Mouse (Mus musculus) G1E (cell line): ENCODE results near the gene Hnrnpa0. TPM values are rescaled to one million over a fixed set of nuclear protein-coding genes. Genes with fewer than 3 reads are reported as not detected.
"Not testable (repeated sequence)": the region's sequence is repeated elsewhere in the genome, so short reads cannot be mapped to it uniquely, and the experiment has no call there.

ENCODE experiments used
- ATAC-seq: 2 replicates; pipeline ENCODE4 v1.8.0; 2016; ENCODE audit warnings: mild to moderate bottlenecking; ENCODE audit not compliant: insufficient number of reproducible peaks, poor library complexity, low FRiP score, severe bottlenecking; ENCODE audit errors: extremely low read depth
- DNase-seq: peaks from one replicate; pipeline ENCODE4 v3.0.0; 2012; ENCODE audit warnings: low spot score
- H3K27me3 ChIP-seq: 2 replicates; pipeline ENCODE4 v1.6.1; 2012; ENCODE audit warnings: mild to moderate bottlenecking, low read length, inconsistent platforms; ENCODE audit not compliant: insufficient read depth
- H3K36me3 ChIP-seq: replicated peaks from 2 replicates; pipeline ENCODE3; 2012; ENCODE audit warnings: mild to moderate bottlenecking, inconsistent platforms
- H3K4me1 ChIP-seq: 2 replicates; pipeline ENCODE4 v1.6.1; 2012; ENCODE audit warnings: low read depth, low read length, inconsistent platforms, mixed read lengths; ENCODE audit not compliant: insufficient read depth
- H3K4me3 ChIP-seq: 2 replicates; pipeline ENCODE4 v1.5.1; 2012; ENCODE audit warnings: low read depth, mild to moderate bottlenecking, inconsistent platforms, low read length, moderate library complexity, mixed read lengths
- H3K9me3 ChIP-seq: replicated peaks from 2 replicates; pipeline ENCODE4 v1.6.1; 2012; ENCODE audit warnings: inconsistent platforms
- CTCF ChIP-seq: IDR thresholded peaks from 2 replicates; pipeline ENCODE4 v1.5.1; 2012; ENCODE audit warnings: low read depth, low read length, inconsistent platforms, mixed read lengths
- GATA1 ChIP-seq: IDR thresholded peaks from 2 replicates; pipeline ENCODE4 v1.6.1; 2012; ENCODE audit warnings: borderline replicate concordance, low read length, inconsistent platforms, mixed read lengths
- GATA2 ChIP-seq: IDR thresholded peaks from 2 replicates; pipeline ENCODE4 v1.6.1; 2012; ENCODE audit warnings: low read depth, low read length, inconsistent platforms, borderline replicate concordance
- POLR2AphosphoS5 ChIP-seq: IDR thresholded peaks from 2 replicates; pipeline ENCODE4 v1.6.1; 2012; ENCODE audit warnings: low read depth, low read length, inconsistent platforms; ENCODE audit not compliant: insufficient replicate concordance
- TAL1 ChIP-seq: conservative IDR thresholded peaks from 2 replicates; pipeline ENCODE4 v1.6.1; 2012; ENCODE audit warnings: low read depth, low read length, inconsistent platforms, mixed read lengths
- polyA plus RNA-seq: library from polyadenylated mRNA; stranded (reverse); fragments of >175 nt; gene quantifications from 2 replicates; pipeline ENCODE4 v1.2.3, GENCODE M21; 2012
- total RNA-seq, 2 experiments: library from RNA; stranded (forward) in 1 of 2; stranded (reverse) in 1 of 2; fragments of 200-1000 nt in 1 of 2; fragments of >200 nt in 1 of 2; fragmentation: Nextera tagmentation in 1 of 2; gene quantifications; 2 replicates each; pipeline ENCODE4 v1.2.3; 2014 to 2017

Gene Hnrnpa0
- total and polyA plus RNA-seq, 3 experiments = 63.4 to 550 (median 78.5) TPM

GRCm38 (mm10) chr13:58149033-58149558 lies 20.7 kb upstream of the Hnrnpa0 start:
- DNase-seq (no peak), ATAC-seq (no peak)
- TF ChIP-seq TAL1 (no peak), CTCF (no peak), POLR2AphosphoS5 (no peak), GATA2 (no peak), GATA1 (no peak)
- H3K27me3 ChIP-seq = peaks cover 31% of the 10 kb centered on the region
- H3K4me3 ChIP-seq = no peak overlapping the region
- H3K9me3 ChIP-seq = no peaks in the 10 kb centered on the region
- no peaks in the 10 kb centered on the region for H3K36me3 ChIP-seq
- H3K4me1 ChIP-seq = peaks cover 15% of the 10 kb centered on the region

GRCm38 (mm10) chr13:58148256-58148831 lies 20.0 kb upstream of the Hnrnpa0 start:
- ATAC-seq = peak; percentile 68
- H3K4me3 ChIP-seq = peak overlapping the region; percentile 54; the same call in 1 of the 2 replicates
- no peaks in the 10 kb centered on the region for H3K36me3 ChIP-seq
- no peak for TF ChIP-seq POLR2AphosphoS5
- H3K4me1 ChIP-seq = peaks cover 15% of the 10 kb centered on the region
- H3K9me3 ChIP-seq = no peaks in the 10 kb centered on the region
- DNase-seq = no peak
- H3K27me3 ChIP-seq = peaks cover 31% of the 10 kb centered on the region

- Histone ChIP-seq H3K4me1 (peaks cover 15% of the 10 kb centered on the region), H3K4me3 (no peak overlapping the region), H3K9me3 (no peaks in the 10 kb centered on the region), H3K36me3 (no peaks in the 10 kb centered on the region), H3K27me3 (peaks cover 31% of the 10 kb centered on the region)
- TF ChIP-seq POLR2AphosphoS5 (no peak), CTCF (no peak), GATA1 (no peak), TAL1 (no peak), GATA2 (no peak)
- ATAC-seq (no peak), DNase-seq (no peak)
Measured at GRCm38 (mm10) chr13:58147760-58148159, 19.4 kb upstream of the Hnrnpa0 start.

GRCm38 (mm10) chr13:58146603-58147002 lies 18.2 kb upstream of the Hnrnpa0 start:
- H3K27me3 ChIP-seq = peaks cover 27% of the 10 kb centered on the region
- H3K9me3 ChIP-seq, H3K36me3 ChIP-seq, DNase-seq, ATAC-seq, H3K4me3 ChIP-seq: not testable (repeated sequence)
- peaks cover 15% of the 10 kb centered on the region for H3K4me1 ChIP-seq

DNA sequence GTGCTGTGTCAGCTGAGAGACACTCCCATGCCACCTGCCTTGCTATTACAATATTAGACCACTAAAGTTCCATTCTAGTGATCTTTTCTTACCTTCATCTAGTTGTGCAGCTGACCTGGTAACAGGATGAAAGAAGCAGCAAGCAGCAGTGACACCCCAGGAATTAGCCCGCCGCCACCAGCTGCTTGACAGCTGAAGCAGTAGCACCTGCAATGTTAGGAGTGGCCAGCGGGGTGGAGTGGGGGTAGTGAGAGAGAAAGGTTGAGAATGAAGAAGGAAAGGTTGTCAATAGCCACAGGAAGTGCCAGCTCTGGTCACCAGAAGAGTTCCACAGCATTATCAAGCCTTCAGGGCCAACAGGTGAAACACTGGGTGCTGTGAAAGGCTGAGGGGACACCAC lies 3.3 kb upstream of the Hnrnpa0 start:
- TF ChIP-seq CTCF (no peak), GATA1 (no peak), POLR2AphosphoS5 (no peak), TAL1 (no peak), GATA2 (no peak)
- Histone ChIP-seq H3K27me3 (peaks cover 5% of the 10 kb centered on the region), H3K4me1 (peaks cover 18% of the 10 kb centered on the region), H3K9me3 (peaks cover 16% of the 10 kb centered on the region), H3K36me3 (peaks cover 9% of the 10 kb centered on the region), H3K4me3 (no peak overlapping the region)
- no peak for ATAC-seq
- no peak for DNase-seq

DNA sequence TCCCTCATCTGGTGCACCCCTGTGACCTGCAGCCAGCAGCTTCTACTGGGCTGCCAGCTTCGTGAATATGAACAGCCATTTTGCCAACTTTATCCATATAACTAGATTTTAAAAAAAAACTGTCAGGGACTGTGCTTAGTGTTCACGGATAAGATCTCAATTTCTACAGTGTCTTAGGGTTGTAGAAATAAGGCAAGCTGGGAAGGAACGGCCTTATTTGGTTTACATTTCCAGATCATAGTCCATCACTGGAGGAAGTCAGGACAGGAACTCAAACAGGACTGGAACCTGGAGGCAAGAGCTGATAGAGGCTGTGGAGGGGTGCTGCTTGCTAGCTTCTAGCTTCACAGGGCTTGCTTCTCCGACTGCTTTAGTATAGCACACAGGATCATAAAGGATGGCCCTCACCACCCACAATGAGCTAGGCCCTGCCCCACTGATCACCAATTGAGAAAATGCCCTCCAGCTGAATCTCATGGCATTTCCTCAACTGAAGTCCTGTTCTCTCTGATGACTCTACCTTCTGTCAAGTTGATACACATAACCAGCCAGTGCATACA lies 1.4 kb upstream of the Hnrnpa0 start:
- H3K4me1 ChIP-seq = peaks cover 27% of the 10 kb centered on the region
- H3K4me3 ChIP-seq = peak overlapping the region; percentile 98
- peak; percentile 45 for DNase-seq
- peaks cover 5% of the 10 kb centered on the region for H3K9me3 ChIP-seq
- H3K36me3 ChIP-seq = peaks cover 18% of the 10 kb centered on the region
- H3K27me3 ChIP-seq = peaks cover 3% of the 10 kb centered on the region; the same call in 1 of the 2 replicates
- no peak for TF ChIP-seq GATA2
- no peak for TF ChIP-seq GATA1
- no peak for TF ChIP-seq TAL1
- no peak for TF ChIP-seq CTCF
- TF ChIP-seq POLR2AphosphoS5 = no peak
- no peak for ATAC-seq
